Mouse (Mus musculus) thymus, postnatal 25 days (tissue): ENCODE results near the gene Nxph4.
A peak's percentile ranks its signal among the peaks of the same experiment; 100 is the strongest.

Experiments
- DNase-seq: peaks from one replicate; pipeline ENCODE4 v3.0.0; 2022

The Nxph4 gene

GRCm38 (mm10) chr10:127534036-127534928, at the start of gene Nxph4:
Gene Nxph4, minus strand, starts transcription at chr10:127534559.
- DNase-seq: no peak

- DNase-seq: no peak
Measured at GRCm38 (mm10) chr10:127583649-127584048, 49.3 kb upstream of the Nxph4 start.

GRCm38 (mm10) chr10:127581291-127581690, 46.9 kb upstream of the Nxph4 start:
- DNase-seq: no peak

- no peak for DNase-seq
Measured at GRCm38 (mm10) chr10:127577982-127578381, 43.6 kb upstream of the Nxph4 start.

GRCm38 (mm10) chr10:127577156-127577555, 42.8 kb upstream of the Nxph4 start:
- no peak for DNase-seq

- peak; percentile 49 for DNase-seq
Measured at GRCm38 (mm10) chr10:127576381-127576961, 42.1 kb upstream of the Nxph4 start.

- DNase-seq: no peak
Measured at GRCm38 (mm10) chr10:127575741-127576140, 41.4 kb upstream of the Nxph4 start.

GRCm38 (mm10) chr10:127572281-127572680, 37.9 kb upstream of the Nxph4 start:
- no peak for DNase-seq

GRCm38 (mm10) chr10:127570937-127571641, 36.7 kb upstream of the Nxph4 start:
- DNase-seq: no peak

- no peak for DNase-seq
Measured at GRCm38 (mm10) chr10:127570384-127570783, 36.0 kb upstream of the Nxph4 start.

GRCm38 (mm10) chr10:127569450-127569849, 35.1 kb upstream of the Nxph4 start:
- DNase-seq: peak; percentile 76

GRCm38 (mm10) chr10:127566553-127567326, 32.4 kb upstream of the Nxph4 start:
- DNase-seq: no peak

GRCm38 (mm10) chr10:127564301-127564700, 29.9 kb upstream of the Nxph4 start:
- no peak for DNase-seq

- no peak for DNase-seq
Measured at GRCm38 (mm10) chr10:127563840-127564239, 29.5 kb upstream of the Nxph4 start.

GRCm38 (mm10) chr10:127561145-127561544, 26.8 kb upstream of the Nxph4 start:
- no peak for DNase-seq

GRCm38 (mm10) chr10:127557397-127557796, 23.0 kb upstream of the Nxph4 start:
- DNase-seq: no peak

- peak; percentile 31 for DNase-seq
Measured at GRCm38 (mm10) chr10:127555703-127556102, 21.3 kb upstream of the Nxph4 start.

- no peak for DNase-seq
Measured at GRCm38 (mm10) chr10:127549892-127550291, 15.5 kb upstream of the Nxph4 start.

- no peak for DNase-seq
Measured at GRCm38 (mm10) chr10:127548236-127548635, 13.9 kb upstream of the Nxph4 start.

GRCm38 (mm10) chr10:127546505-127546904, 12.1 kb upstream of the Nxph4 start:
- no peak for DNase-seq

- no peak for DNase-seq
Measured at GRCm38 (mm10) chr10:127544375-127544774, 10.0 kb upstream of the Nxph4 start.

GRCm38 (mm10) chr10:127543916-127544315, 9.6 kb upstream of the Nxph4 start:
- DNase-seq: no peak

GRCm38 (mm10) chr10:127542720-127543119, 8.4 kb upstream of the Nxph4 start:
- DNase-seq: no peak
